Mouse (Mus musculus) cerebellum, adult 9-11 months (tissue): ENCODE measurements around the gene Cryab.

Experiments
- DNase-seq: peaks from one replicate; pipeline ENCODE4 v3.0.0; 2022

The Cryab gene

GRCm38 (mm10) chr9:50800985-50801384, 49.9 kb downstream of the Cryab start:
- DNase-seq, result no peak

- no peak for DNase-seq
These were observed 52.0 kb downstream of the Cryab start for GRCm38 (mm10) chr9:50803055-50803671.
